Mouse (Mus musculus) olfactory bulb, adult 2 months (tissue): ENCODE data around the gene Syne3.

Source experiments
- CTCF ChIP-seq: fragments of 200-500 bp; IDR thresholded peaks from 2 replicates; pipeline ENCODE4 v1.5.1; 2012; ENCODE audit warnings: low read depth, mild to moderate bottlenecking, low read length, moderate library complexity; ENCODE audit not compliant: insufficient read depth
- POLR2A ChIP-seq: fragments of 200-500 bp; IDR thresholded peaks from 2 replicates; pipeline ENCODE4 v1.6.1; 2012; ENCODE audit warnings: mild to moderate bottlenecking, low read depth, low read length, moderate library complexity; ENCODE audit not compliant: insufficient read depth

DNA sequence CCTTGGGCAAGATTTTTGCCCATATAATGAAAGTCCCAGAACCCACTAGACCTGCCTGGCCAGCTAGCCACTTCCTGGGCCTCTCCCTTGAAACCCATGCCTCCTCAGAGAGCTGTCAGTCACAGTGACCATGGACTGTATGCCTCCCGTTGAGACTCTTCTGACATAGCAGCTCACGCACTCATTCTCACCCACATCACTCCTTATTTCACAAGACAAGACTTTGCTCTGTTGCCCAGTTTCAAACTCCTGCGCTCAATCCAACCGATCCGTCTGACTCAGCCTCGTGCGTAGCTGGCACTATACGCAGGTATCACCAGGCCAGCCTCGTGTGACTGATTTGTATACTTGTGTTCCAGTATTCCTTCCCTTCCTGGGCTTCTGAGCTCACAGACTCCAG lies 22.8 kb downstream of the Syne3 start:
- no peak for TF ChIP-seq POLR2A
- TF ChIP-seq CTCF, result no peak
